Mouse (Mus musculus): ENCODE data around the gene Myo1g.
A peak's percentile ranks its signal among the peaks of the same experiment; 100 is the strongest.

Myo1g gene

GRCm38 (mm10) chr11:6488041-6488684 lies 32.6 kb downstream of the Myo1g start:
- DNase-seq (ENCODE audit: low spot score) = no peak

DNA sequence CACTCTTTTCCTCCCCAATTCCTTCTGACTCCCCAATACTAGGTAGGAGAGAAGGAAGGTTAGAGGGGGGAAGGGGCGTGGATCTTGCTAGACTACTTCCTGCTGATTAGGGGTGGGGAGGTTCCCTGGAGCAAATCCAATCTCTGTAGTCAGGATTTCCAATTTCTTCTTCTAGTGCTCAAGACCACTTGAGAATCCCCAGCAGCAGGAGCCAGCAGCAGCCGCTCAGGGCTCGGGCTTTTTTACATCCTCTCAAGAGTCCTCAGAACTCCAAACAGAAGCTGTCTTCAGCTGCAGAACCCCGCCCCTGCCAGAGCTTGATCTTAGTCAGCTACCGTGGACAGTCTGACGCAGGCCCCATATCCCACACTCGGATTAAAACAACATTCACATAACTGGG lies 33.3 kb downstream of the Myo1g start:
- peak; percentile 45 for DNase-seq (ENCODE audit: low spot score)

DNA sequence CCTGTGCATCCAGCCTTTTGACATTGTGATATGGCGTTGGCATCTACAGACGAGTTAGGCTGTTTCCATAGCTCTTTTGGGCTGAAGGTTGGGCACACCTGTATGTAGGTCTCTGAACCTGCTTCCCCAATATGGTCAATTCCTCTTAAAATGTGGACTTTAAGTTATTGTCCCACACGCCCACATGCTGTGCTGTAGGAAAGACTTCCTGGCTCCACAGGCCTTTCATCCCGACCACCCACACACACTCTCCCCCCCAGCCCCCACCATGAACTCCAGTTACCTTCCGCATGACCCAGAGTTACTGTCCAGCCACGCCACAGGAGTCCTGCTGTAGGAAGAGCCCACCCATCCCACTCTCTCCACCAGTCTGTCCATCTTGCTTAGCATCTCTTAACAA lies 33.8 kb downstream of the Myo1g start:
- DNase-seq (ENCODE audit: low spot score) = no peak

- DNase-seq (ENCODE audit: low spot score) = no peak
Measured at GRCm38 (mm10) chr11:6484244-6484959, 36.4 kb downstream of the Myo1g start.

GRCm38 (mm10) chr11:6483103-6483502 lies 37.7 kb downstream of the Myo1g start:
- no peak for DNase-seq (ENCODE audit: low spot score)

DNA sequence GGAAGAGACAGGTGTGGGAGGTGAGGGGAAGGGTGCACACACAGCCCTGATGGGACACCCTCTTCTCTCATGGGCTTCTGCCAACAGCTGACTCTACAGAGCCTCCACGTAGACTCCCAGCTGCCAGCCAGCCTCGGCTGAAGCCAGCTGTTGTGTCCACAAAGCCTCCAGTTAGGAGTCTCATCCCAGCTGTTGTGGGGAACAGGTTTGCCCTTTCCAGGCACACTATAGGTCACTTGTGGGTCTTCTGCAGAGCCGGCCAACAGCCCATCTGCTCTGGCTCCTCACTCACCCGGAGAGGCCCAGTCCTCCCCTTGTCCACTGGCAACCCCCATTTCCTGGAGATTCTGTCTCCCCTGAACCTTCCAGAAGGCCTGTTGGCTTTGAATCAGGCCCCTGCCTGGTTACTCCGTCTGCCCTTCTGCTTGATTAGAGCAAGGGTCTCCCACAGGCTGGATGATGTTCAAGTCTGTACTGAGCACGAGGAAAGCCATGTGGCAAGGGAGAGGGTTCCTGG lies 39.0 kb downstream of the Myo1g start:
- DNase-seq (ENCODE audit: low spot score) = no peak

DNA sequence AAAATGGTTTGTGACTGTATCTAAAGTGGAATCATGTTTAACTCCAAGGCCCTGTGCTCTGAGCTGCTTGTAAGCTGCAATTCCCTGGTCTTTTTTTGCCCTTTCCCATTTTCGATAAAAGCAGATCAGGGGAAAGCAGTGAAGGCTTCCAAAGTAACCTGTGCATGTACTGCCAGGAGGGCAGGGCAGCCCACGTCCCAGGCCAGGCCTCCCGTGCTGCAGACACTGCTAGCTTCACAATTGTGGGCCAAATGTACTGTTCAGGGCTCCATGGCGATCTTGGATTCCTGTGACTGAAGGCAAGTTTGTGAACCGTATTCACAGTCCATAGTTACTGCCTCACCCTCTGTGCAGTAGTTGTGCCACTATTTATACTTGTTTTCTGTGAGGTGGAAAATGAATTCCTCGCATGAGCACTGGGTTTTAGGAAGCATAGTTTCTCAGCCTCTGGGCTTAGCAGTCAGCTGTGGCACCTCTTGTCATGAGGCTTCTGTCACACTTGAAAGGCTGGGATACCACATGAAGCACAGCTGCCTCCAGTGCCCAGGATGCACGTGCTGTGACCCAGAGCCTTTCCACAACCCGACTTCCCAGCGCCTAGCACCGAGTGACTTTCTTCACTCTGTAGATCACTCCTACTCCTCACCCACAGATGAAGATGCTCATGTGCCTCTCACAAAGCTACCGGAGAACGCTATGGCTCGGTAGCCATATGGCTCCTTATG lies 39.9 kb downstream of the Myo1g start:
- DNase-seq (ENCODE audit: low spot score) = no peak

GRCm38 (mm10) chr11:6480191-6480590 lies 40.6 kb downstream of the Myo1g start:
- peak; percentile 88 for DNase-seq (ENCODE audit: low spot score)

DNA sequence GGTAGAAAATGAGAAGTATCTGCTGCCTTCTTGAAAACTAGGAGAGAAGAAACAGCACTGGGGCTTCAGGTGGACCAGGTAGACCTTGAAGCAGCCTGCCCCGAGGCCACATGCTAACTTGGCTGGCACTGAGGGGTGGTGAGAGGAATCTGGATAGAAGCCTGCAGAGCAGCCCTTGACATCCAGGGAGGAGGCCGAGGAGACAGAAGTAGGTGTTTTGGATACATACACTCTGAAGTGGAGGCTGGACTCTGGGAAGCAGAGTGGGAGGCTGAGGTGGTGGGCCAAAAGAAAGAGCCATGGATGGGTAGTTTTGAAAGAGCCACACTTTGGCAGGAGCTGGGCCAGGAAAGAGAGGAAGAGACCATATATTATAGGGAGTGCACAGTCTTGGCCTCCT lies 41.5 kb downstream of the Myo1g start:
- DNase-seq (ENCODE audit: low spot score) = no peak

- no peak for DNase-seq (ENCODE audit: low spot score)
Measured at GRCm38 (mm10) chr11:6477350-6477749, 43.4 kb downstream of the Myo1g start.

GRCm38 (mm10) chr11:6476876-6477275 lies 43.9 kb downstream of the Myo1g start:
- DNase-seq (ENCODE audit: low spot score) = no peak

DNA sequence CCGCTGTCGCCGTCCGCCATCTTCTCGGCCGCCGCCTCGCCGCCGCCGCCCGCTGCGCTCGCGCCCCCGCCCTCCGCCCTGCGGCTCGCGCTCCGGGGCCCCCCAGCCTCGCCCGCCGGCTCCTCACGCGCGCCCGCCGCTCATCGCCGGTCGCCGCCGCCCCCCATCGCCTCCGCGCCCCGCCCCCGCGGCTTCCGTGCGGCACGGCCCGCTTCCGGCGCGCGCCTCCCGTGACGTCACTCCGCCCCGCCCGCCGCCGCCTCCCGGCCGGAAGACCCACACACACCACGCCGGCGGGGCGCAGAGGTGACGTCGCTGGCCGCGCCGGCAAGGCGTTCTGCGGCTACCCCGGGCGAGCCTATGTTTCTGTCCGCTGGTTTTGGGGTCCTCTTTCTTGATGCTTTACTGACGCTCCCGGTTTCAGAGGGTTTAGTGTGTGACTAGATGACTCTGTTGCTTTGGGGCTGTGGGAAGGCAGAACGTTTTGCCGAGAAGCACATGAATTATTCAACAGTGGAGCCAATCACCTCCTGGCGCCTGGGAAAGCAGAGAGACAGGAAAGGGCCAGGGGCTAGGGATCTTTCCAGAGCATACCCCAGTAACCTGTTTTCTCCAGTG lies 44.8 kb downstream of the Myo1g start, which contains the start of gene Purb:
Purb (minus strand) TSS at position 51 of the 618 bp plus-strand sequence.
- peak; percentile 96 for DNase-seq (ENCODE audit: low spot score)

DNA sequence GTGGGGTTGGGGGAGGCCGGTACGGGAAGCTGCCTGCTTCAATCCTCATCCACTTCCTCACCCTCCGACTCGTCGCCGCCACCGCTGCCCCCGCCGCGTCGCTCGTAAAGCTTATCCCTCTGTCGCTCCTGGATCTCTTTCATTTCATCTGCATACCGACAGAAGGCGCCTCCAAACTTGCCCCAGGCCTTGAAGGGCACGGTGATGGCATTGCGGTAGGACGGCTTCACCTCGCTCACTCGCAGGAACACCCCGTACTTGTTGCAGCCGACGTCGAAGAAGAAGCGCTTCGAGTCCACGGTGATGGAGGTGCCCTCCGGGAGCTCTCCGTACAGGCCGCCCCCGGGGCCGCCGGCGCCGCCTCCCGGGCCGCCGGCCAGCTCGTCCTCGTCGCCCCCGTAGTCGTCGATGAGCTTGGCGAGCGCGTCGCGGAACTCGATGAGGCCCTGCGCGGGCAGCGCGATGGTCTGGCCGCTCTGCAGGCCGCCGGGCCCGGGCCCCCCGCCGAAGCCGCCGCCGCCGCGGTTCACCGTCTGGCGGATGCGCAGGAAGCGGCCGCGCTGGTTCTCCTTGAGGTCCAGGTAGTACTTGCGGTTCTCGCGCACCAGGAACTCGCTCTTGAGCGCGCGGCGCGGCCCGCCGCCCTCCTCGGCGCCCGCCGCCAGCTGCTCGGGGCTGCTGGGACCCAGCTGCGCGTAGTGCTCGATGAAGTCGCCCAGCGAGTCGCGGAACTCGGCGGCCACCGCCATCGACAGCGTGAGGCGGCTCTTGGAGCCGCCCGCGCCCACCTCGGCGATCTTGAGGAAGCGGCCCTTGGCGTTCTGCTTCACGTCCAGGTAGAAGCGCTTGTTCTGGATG lies 45.7 kb downstream of the Myo1g start:
- DNase-seq (ENCODE audit: low spot score) = peak; percentile 63

DNA sequence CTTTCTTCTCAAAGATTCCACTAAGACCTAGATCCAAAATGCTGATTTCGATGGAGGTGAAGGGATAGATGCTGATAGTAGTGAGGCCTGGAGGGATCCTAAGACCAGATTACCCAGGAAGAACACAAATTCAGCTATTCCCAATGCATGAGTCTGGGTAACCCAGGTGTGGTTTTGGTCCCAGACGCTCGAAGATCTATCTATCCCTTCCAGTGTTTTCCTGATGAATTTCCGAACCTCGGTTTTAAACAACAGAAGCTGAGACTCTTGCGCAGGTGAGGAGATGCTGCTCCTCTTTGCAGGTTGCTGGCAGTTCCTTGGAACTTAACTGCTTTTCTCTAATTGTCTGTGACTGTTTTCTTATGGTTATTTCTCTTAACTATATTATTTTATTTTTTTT lies 46.4 kb downstream of the Myo1g start:
- DNase-seq (ENCODE audit: low spot score) = no peak

DNA sequence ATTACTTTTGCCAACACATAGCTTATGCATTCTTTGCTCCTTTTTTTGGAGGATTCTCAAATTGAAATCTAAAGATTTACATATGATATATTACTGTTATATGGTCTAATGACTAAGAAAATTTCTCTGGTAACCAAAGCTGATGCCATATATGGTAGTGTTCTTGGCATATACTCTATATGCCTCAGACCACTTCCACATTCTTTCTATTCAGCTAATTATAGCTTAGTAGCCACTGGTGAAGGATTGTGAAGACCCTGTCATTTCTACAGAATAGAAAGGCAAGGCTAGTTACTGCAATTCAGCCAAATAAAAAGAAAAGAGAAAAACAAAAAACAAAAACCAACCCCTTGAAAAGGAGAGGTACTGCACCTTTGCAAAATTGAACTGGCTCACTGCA lies 48.7 kb downstream of the Myo1g start:
- no peak for DNase-seq (ENCODE audit: low spot score)

DNA sequence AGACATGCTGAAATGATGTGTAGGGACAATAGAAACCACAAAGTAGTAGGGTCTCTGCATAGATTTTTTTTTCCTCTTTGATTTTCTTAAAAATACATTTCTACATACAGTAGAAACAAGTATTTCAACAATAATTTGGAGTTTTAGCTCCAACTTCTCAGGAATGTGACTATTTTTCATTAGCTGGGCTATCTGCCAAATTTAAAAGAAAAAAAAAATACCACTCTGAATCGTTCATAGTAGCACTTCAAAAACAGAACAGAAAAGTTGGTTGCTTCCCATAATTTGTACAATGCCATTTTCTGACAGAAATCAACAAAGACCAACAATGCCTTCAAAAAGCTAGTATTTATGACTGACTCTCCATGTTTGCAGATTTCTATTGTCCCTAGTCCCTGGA lies 49.3 kb downstream of the Myo1g start:
- DNase-seq (ENCODE audit: low spot score) = no peak

- no peak for DNase-seq (ENCODE audit: low spot score)
Measured at GRCm38 (mm10) chr11:6471054-6471453, 49.7 kb downstream of the Myo1g start.

- no peak for DNase-seq (ENCODE audit: low spot score)
Measured at GRCm38 (mm10) chr11:6468541-6468940, 52.2 kb downstream of the Myo1g start.

DNA sequence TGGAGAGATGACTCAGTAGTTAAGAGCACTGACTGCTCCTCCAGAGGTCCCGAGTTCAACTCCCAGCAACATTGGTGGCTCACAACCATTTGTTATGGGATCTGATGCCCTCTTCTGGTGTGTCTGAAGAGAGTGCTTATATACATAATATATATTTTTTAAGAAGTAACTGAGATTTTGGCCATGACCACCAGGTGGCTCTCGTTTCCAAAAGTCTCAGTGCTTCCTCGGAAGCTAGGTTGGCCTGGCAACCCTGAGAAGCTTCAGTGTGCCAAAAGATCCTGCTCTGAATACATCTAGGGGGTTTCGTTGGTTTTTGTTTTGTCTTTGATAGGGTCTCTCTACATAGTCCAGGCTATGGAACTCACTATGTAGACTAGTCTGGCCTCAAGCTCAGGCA lies 55.6 kb downstream of the Myo1g start:
- DNase-seq (ENCODE audit: low spot score) = peak; percentile 93

DNA sequence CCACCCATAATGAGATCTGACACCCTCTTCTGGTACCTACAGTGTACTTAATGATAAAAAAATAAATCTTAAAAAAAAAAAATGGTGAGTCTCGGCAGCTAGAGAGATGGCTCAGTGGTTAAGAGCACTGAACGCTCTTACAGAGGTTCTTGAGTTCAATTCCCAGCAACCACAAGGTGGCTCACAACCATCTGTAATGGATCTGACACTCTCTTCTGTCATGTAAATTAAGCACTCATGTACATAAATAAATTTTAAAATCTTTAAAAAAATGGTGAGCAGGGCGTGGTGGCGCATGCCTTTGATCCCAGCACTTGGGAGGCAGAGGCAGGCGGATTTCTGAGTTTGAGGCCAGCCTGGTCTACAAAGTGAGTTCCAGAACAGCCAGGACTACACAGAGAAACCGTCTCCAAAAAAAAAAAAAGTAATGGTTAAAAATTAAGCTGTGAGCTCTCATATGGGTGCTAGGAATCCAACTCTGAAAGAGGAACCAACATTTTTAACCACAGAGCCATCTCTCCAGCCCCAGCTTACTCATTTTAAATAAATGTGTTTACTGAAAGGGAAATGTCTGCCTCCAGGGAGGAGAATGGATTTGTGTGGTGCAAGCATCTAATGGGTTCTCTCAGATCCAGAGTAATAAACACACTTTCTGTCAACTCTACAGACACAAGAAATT lies 57.5 kb downstream of the Myo1g start:
- no peak for DNase-seq (ENCODE audit: low spot score)
